Mouse (Mus musculus) c-Kit-positive CD71-negative TER-119-negative erythroid progenitor cells, embryonic 14.5 days (primary cell): Measurements from ENCODE around the gene Serpinb2.
A peak's percentile ranks its signal among the peaks of the same experiment; 100 is the strongest.

ENCODE experiments used
- DNase-seq: peaks from one replicate; pipeline ENCODE4 v3.0.0-alpha.2; 2013; ENCODE audit warnings: low read depth

Serpinb2 gene

GRCm38 (mm10) chr1:107511252-107511651, at the start of gene Serpinb2:
Gene Serpinb2 (plus strand): TSS chr1:107511423.
- no peak for DNase-seq

- no peak for DNase-seq
Observed at GRCm38 (mm10) chr1:107479909-107480308, 31.3 kb upstream of the Serpinb2 start.

GRCm38 (mm10) chr1:107481452-107481851, 29.8 kb upstream of the Serpinb2 start:
- peak; percentile 81 for DNase-seq

- no peak for DNase-seq
Observed at GRCm38 (mm10) chr1:107489577-107489976, 21.6 kb upstream of the Serpinb2 start.

- DNase-seq, result no peak
Observed at GRCm38 (mm10) chr1:107496789-107497188, 14.4 kb upstream of the Serpinb2 start.

GRCm38 (mm10) chr1:107502025-107502424, 9.2 kb upstream of the Serpinb2 start:
- DNase-seq, result no peak

GRCm38 (mm10) chr1:107503294-107503693, 7.9 kb upstream of the Serpinb2 start:
- DNase-seq, result no peak

- DNase-seq, result no peak
Observed at GRCm38 (mm10) chr1:107505898-107506562, 5.2 kb upstream of the Serpinb2 start.

- no peak for DNase-seq
Observed at GRCm38 (mm10) chr1:107512194-107513138, 1.2 kb downstream of the Serpinb2 start.

GRCm38 (mm10) chr1:107513530-107513929, 2.3 kb downstream of the Serpinb2 start:
- DNase-seq, result no peak

GRCm38 (mm10) chr1:107515839-107516498, 4.7 kb downstream of the Serpinb2 start:
- DNase-seq, result no peak

GRCm38 (mm10) chr1:107525592-107525991, 14.4 kb downstream of the Serpinb2 start:
- no peak for DNase-seq

GRCm38 (mm10) chr1:107528325-107529078, 17.3 kb downstream of the Serpinb2 start:
- no peak for DNase-seq

- DNase-seq, result no peak
Observed at GRCm38 (mm10) chr1:107529365-107530052, 18.3 kb downstream of the Serpinb2 start.

GRCm38 (mm10) chr1:107533736-107534135, 22.5 kb downstream of the Serpinb2 start:
- no peak for DNase-seq

GRCm38 (mm10) chr1:107537435-107537834, 26.2 kb downstream of the Serpinb2 start:
- no peak for DNase-seq

- DNase-seq, result no peak
Observed at GRCm38 (mm10) chr1:107559494-107559893, 48.3 kb downstream of the Serpinb2 start.

- no peak for DNase-seq
Observed at GRCm38 (mm10) chr1:107562110-107562509, 50.9 kb downstream of the Serpinb2 start.

GRCm38 (mm10) chr1:107565644-107566043, 54.4 kb downstream of the Serpinb2 start:
- DNase-seq, result no peak

GRCm38 (mm10) chr1:107576094-107576493, 64.9 kb downstream of the Serpinb2 start:
- no peak for DNase-seq

- DNase-seq, result no peak
Observed at GRCm38 (mm10) chr1:107577514-107577913, 66.3 kb downstream of the Serpinb2 start.
